Mouse (Mus musculus): ENCODE data around the gene Tlx3. TPM values are rescaled to one million over a fixed set of nuclear protein-coding genes. Genes with fewer than 3 reads are reported as not detected.

Tlx3 gene
- polyA plus RNA-seq, 1 experiment, result not detected

DNA sequence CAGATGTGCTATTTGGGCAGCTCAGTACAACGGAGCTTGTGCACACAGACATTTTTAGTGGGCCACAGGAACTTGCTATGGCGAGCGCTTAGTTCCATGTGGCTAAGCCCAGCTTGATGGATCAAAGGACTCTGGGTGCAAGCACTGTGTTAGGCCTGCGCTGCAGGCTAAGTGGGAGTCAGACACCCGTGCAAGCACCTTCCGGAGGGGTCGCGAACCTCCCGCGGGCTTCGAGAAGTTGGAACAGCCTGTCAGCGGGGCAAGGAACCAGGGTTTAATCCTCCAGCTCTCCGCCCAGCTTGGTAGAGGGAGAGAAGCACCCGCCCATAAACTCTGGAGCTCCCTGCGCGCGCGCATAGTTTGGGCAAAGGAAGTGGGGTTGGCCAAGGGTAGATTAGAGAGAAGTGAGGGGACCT lies 22.7 kb downstream of the Tlx3 start:
- no peak overlapping the region for H3K4me3 ChIP-seq (ENCODE audit: low read depth, low read length)

DNA sequence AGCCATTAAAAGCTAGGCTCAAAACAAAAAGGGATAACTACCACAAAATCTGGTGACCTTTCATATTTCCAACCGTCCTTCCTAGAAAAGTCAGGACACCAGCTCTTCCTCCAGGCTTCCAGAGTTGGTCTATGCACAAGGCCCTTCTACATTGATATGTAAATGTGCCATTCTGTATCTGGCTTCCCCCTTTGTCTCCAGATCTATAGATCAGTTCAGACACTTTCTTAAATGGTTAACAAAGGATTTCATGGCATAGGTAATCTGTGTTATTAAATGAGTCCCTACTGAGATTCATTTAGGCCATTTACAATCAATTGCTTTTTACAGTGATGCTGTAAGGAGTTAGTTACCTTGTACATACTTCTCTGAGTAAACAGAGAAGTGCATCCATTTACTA lies 23.6 kb downstream of the Tlx3 start:
- H3K4me3 ChIP-seq (ENCODE audit: low read depth, low read length), result no peak overlapping the region
- H3K27ac ChIP-seq (ENCODE audit: insufficient read depth, low read depth, low read length), result no peak overlapping the region
- no peaks in the 10 kb centered on the region for H3K4me1 ChIP-seq (ENCODE audit: control insufficient read depth, insufficient read depth, insufficient read length, low read length)
- WGBS, result 68% methylated on average over 1 of the region's 1 CpGs
- no peaks in the 10 kb centered on the region for H3K36me3 ChIP-seq (ENCODE audit: control insufficient read depth, insufficient read depth, low read length)
- H3K27me3 ChIP-seq (ENCODE audit: control insufficient read depth, insufficient read depth, low read length), result no peaks in the 10 kb centered on the region
- TF ChIP-seq CTCF (IDR thresholded peaks at IDR 0.05; ENCODE audit: extremely low read depth, insufficient read length, insufficient replicate concordance, low read depth, low read length) (no peak), POLR2A (IDR thresholded peaks at IDR 0.05; ENCODE audit: low read depth, low read length) (no peak)

More for the DNA sequence above, 22.7 kb downstream of the Tlx3 start:
- H3K27ac ChIP-seq (ENCODE audit: insufficient read depth, low read depth, low read length), result no peak overlapping the region
- 8% methylated on average over 18 of the region's 18 CpGs for WGBS
- H3K36me3 ChIP-seq (ENCODE audit: control insufficient read depth, insufficient read depth, low read length), result no peaks in the 10 kb centered on the region
- TF ChIP-seq POLR2A (IDR thresholded peaks at IDR 0.05; ENCODE audit: low read depth, low read length), result no peak
- TF ChIP-seq CTCF (IDR thresholded peaks at IDR 0.05; ENCODE audit: extremely low read depth, insufficient read length, insufficient replicate concordance, low read depth, low read length), result no peak
- no peaks in the 10 kb centered on the region for H3K4me1 ChIP-seq (ENCODE audit: control insufficient read depth, insufficient read depth, insufficient read length, low read length)
- H3K27me3 ChIP-seq (ENCODE audit: control insufficient read depth, insufficient read depth, low read length), result no peaks in the 10 kb centered on the region

DNA sequence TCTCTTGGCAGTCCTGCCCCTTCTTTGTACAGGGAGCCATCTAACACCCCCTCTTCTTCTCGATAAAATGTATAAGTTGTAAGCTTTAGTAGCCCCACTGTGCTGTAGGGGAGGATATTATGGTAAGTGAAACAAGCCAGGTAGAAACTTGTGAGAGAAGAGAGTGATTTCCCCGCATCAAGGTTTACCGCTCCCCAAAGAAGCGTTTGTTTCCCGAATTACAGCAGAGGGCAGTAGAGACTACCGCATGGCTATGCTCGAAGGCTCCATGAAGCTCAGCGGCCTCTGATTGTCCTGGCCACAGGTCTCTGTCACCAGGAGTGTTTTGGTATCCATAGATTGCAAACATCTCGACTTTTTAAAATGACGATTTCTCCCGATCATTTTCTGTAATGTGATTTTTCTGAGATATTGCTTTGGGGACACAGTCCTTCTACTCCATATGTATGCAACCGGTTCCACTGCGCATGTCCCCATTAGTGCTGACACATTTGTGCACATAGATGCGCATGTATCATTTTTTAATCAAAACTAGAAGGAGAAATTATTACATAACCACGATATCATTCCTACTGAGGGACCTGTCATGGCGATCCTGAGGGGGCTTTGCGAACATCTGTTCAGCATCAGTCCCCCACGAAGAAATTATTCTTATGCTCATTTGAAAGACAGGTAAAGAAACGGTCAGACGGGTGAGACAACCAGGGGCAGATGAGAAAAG lies 26.7 kb downstream of the Tlx3 start:
- Histone ChIP-seq H3K4me3 (ENCODE audit: low read depth, low read length) (no peak overlapping the region), H3K27me3 (ENCODE audit: control insufficient read depth, insufficient read depth, low read length) (no peaks in the 10 kb centered on the region; the same call in 1 of the 2 replicates), H3K4me1 (ENCODE audit: control insufficient read depth, insufficient read depth, insufficient read length, low read length) (no peaks in the 10 kb centered on the region), H3K36me3 (ENCODE audit: control insufficient read depth, insufficient read depth, low read length) (no peaks in the 10 kb centered on the region), H3K27ac (ENCODE audit: insufficient read depth, low read depth, low read length) (no peak overlapping the region)
- TF ChIP-seq POLR2A (IDR thresholded peaks at IDR 0.05; ENCODE audit: low read depth, low read length) (no peak), CTCF (IDR thresholded peaks at IDR 0.05; ENCODE audit: extremely low read depth, insufficient read length, insufficient replicate concordance, low read depth, low read length) (peak; percentile 54; the same call in 1 of the 2 replicates)
- WGBS, result 34% methylated on average over 20 of the region's 20 CpGs

DNA sequence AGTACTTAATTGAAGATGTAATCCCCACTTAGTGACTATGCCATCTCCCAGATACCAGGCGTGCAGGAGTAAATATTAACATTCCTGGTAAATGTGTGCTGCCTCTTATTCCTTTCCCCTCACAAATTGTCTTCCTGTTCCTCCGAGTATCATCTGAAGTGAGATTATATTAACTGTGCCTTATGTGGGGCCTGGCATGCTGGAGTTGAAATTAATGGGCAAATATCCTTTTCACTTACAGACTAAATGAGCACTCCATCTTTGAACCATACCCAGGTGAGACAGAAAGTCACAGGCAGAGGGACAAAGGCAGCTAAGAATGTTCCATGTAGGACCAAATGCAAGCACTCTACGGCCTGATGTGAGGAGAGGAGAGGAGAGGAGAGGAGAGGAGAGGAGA lies 27.6 kb downstream of the Tlx3 start:
- Histone ChIP-seq H3K4me1 (ENCODE audit: control insufficient read depth, insufficient read depth, insufficient read length, low read length) (no peaks in the 10 kb centered on the region), H3K4me3 (ENCODE audit: low read depth, low read length) (no peak overlapping the region), H3K27ac (ENCODE audit: insufficient read depth, low read depth, low read length) (no peak overlapping the region), H3K36me3 (ENCODE audit: control insufficient read depth, insufficient read depth, low read length) (no peaks in the 10 kb centered on the region), H3K27me3 (ENCODE audit: control insufficient read depth, insufficient read depth, low read length) (no peaks in the 10 kb centered on the region; the same call in 1 of the 2 replicates)
- TF ChIP-seq CTCF (IDR thresholded peaks at IDR 0.05; ENCODE audit: extremely low read depth, insufficient read length, insufficient replicate concordance, low read depth, low read length), result no peak
- TF ChIP-seq POLR2A (IDR thresholded peaks at IDR 0.05; ENCODE audit: low read depth, low read length), result no peak
- 49% methylated on average over 2 of the region's 3 CpGs for WGBS

DNA sequence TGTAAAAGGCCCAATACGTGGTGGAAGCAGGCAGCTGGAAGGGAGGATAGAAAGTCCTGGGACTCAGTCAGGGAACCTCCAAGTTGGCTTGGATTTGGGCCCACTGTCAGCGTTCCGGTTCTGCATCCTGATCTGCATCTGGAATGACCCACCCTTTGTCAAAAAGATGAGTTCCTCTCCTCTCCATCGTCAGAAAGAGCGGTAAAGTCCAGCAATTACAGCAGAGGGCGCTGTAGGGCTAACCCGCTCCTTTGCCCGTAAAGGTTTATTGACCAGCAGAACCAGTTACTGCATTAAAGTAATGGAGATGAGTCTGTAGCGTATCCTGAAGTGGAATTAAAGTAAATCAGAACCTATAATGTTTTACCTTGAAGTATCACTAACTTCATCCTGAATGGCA lies 32.9 kb downstream of the Tlx3 start:
- Histone ChIP-seq H3K4me1 (ENCODE audit: control insufficient read depth, insufficient read depth, insufficient read length, low read length) (no peaks in the 10 kb centered on the region), H3K27ac (ENCODE audit: insufficient read depth, low read depth, low read length) (no peak overlapping the region), H3K4me3 (ENCODE audit: low read depth, low read length) (no peak overlapping the region), H3K27me3 (ENCODE audit: control insufficient read depth, insufficient read depth, low read length) (no peaks in the 10 kb centered on the region; the same call in 1 of the 2 replicates), H3K36me3 (ENCODE audit: control insufficient read depth, insufficient read depth, low read length) (no peaks in the 10 kb centered on the region)
- peak; percentile 75; the same call in 1 of the 2 replicates for TF ChIP-seq CTCF (IDR thresholded peaks at IDR 0.05; ENCODE audit: extremely low read depth, insufficient read length, insufficient replicate concordance, low read depth, low read length)
- no peak for TF ChIP-seq POLR2A (IDR thresholded peaks at IDR 0.05; ENCODE audit: low read depth, low read length)
- WGBS, result 8% methylated on average over 9 of the region's 9 CpGs

DNA sequence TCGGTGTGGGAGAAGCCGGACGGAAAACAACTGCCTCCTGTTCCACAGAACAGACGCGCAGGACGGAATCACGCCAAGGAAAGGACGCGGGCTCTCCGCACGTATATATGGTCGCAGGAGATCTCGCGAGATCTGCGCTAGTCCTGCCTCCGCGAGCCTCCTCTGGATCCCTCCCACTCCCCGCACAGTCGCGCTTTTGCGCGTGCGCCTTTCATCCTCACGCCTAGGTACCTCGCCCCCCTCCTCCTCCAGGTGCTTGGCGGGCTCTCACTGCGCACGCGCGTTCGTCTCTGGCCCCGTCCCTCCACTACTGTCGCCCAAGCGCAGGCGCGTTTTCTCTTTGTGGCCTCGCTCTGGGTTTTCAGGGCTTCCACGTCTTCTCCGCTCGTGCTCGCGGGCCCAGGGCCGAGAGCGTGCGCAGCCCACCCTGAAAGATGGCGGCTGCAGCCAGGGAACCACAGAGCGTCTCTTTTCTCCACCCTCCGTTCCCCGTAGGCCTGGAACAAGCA lies 40.3 kb downstream of the Tlx3 start, which contains the start of gene Npm1:
Gene Npm1 (minus strand): TSS at position 209 of the 509 bp plus-strand sequence.
- Histone ChIP-seq H3K36me3 (ENCODE audit: control insufficient read depth, insufficient read depth, low read length) (peaks cover 14% of the 10 kb centered on the region), H3K4me1 (ENCODE audit: control insufficient read depth, insufficient read depth, insufficient read length, low read length) (0 out of 2 replicates have a peak, but pooled peaks cover 2% of the 10 kb centered on the region), H3K27ac (ENCODE audit: insufficient read depth, low read depth, low read length) (peak within 1 kb of the TSS; percentile 76), H3K4me3 (ENCODE audit: low read depth, low read length) (peak within 1 kb of the TSS; percentile 91), H3K27me3 (ENCODE audit: control insufficient read depth, insufficient read depth, low read length) (no peaks in the 10 kb centered on the region)
- WGBS, result 3% methylated on average over 49 of the region's 49 CpGs
- TF ChIP-seq POLR2A (IDR thresholded peaks at IDR 0.05; ENCODE audit: low read depth, low read length) (peak; percentile 93), CTCF (IDR thresholded peaks at IDR 0.05; ENCODE audit: extremely low read depth, insufficient read length, insufficient replicate concordance, low read depth, low read length) (no peak)
